Mouse (Mus musculus) limb, embryonic 12.5 days (tissue): ENCODE measurements around the gene Sox11. TPM values are rescaled to one million over a fixed set of nuclear protein-coding genes. Genes with fewer than 3 reads are reported as not detected.

ENCODE experiments used
- ATAC-seq: fragments of 200-750 bp; cut with Nextera tagmentation; 2 replicates; pipeline ENCODE4 v1.8.0; 2017; ENCODE audit warnings: low read depth, moderate TSS enrichment; ENCODE audit not compliant: insufficient number of reproducible peaks, insufficient read depth, low FRiP score, low TSS enrichment
- H3K27ac ChIP-seq: fragments of 300-500 bp; sonication (generic); 2 replicates; pipeline ENCODE4 v1.5.1; 2016; ENCODE audit warnings: mild to moderate bottlenecking, moderate library complexity
- H3K27me3 ChIP-seq: fragments of 300-500 bp; sonication (generic); 2 replicates; pipeline ENCODE4 v1.6.1; 2016; ENCODE audit warnings: mild to moderate bottlenecking, moderate library complexity
- H3K36me3 ChIP-seq: fragments of 300-500 bp; sonication (generic); 2 replicates; pipeline ENCODE4 v1.6.1; 2016; ENCODE audit warnings: mild to moderate bottlenecking, moderate library complexity
- H3K4me1 ChIP-seq: fragments of 300-500 bp; sonication (generic); replicated peaks from 2 replicates; pipeline ENCODE4 v1.6.1; 2016
- H3K4me2 ChIP-seq: fragments of 300-500 bp; sonication (generic); 2 replicates; pipeline ENCODE4 v1.6.1; 2016; ENCODE audit warnings: mild to moderate bottlenecking, moderate library complexity
- H3K4me3 ChIP-seq: fragments of 300-500 bp; sonication (generic); replicated peaks from 2 replicates; pipeline ENCODE4 v1.5.1; 2016; ENCODE audit warnings: mild to moderate bottlenecking
- H3K9ac ChIP-seq: fragments of 300-500 bp; sonication (generic); replicated peaks from 2 replicates; pipeline ENCODE4 v1.6.1; 2016; ENCODE audit warnings: mild to moderate bottlenecking, moderate library complexity
- H3K9me3 ChIP-seq: fragments of 300-500 bp; sonication (generic); 2 replicates; pipeline ENCODE4 v1.6.1; 2016; ENCODE audit warnings: mild to moderate bottlenecking, moderate library complexity
- WGBS: fragments of 180-500 bp; shearing (Covaris S2); methylation state at CpG from one replicate; pipeline ENCODE4 v1.1.7; 2016; 5-methylcytosine and 5-hydroxymethylcytosine counted together
- polyA plus RNA-seq: library from polyadenylated mRNA; unstranded; fragments of >200 nt; fragmentation: Nextera tagmentation; extraction: Ambion mirVana; gene quantifications from 2 replicates; pipeline ENCODE4 v1.2.1, GENCODE M21; 2016

Gene Sox11
- polyA plus RNA-seq: 246 and 273 TPM in 2 replicates

- Histone ChIP-seq H3K36me3 (peaks cover 8% of the 10 kb centered on the region; the same call in 1 of the 2 replicates), H3K27ac (peak within 1 kb of the TSS; percentile 100), H3K27me3 (no peaks in the 10 kb centered on the region), H3K4me3 (peak within 1 kb of the TSS; percentile 98), H3K9me3 (no peaks in the 10 kb centered on the region), H3K4me1 (peaks cover 23% of the 10 kb centered on the region), H3K9ac (peak within 1 kb of the TSS; percentile 100), H3K4me2 (peak within 1 kb of the TSS; percentile 79)
- WGBS: under 1% methylated on average over 88 of the region's 95 CpGs
- ATAC-seq: peak; percentile 56
Observed at GRCm38 (mm10) chr12:27341871-27342690, at the start of gene Sox11. Gene Sox11, minus strand, starts transcription at chr12:27342574.

GRCm38 (mm10) chr12:27391652-27392305 lies 49.4 kb upstream of the Sox11 start:
- H3K4me1 ChIP-seq: peaks cover 16% of the 10 kb centered on the region
- peak overlapping the region; percentile 59; the same call in 1 of the 2 replicates for H3K27ac ChIP-seq
- ATAC-seq: 0 out of 2 replicates have a peak, but pooled peaks have one; percentile 20
- no peaks in the 10 kb centered on the region for H3K36me3 ChIP-seq
- no peak overlapping the region for H3K4me3 ChIP-seq
- 22% methylated on average over 7 of the region's 7 CpGs for WGBS
- no peak overlapping the region for H3K9ac ChIP-seq
- H3K9me3 ChIP-seq: no peaks in the 10 kb centered on the region
- H3K4me2 ChIP-seq: no peak overlapping the region
- H3K27me3 ChIP-seq: no peaks in the 10 kb centered on the region

GRCm38 (mm10) chr12:27390439-27390838 lies 48.1 kb upstream of the Sox11 start:
- ATAC-seq: no peak
- Histone ChIP-seq H3K36me3 (no peaks in the 10 kb centered on the region), H3K4me2 (no peak overlapping the region), H3K27me3 (no peaks in the 10 kb centered on the region), H3K4me3 (no peak overlapping the region), H3K4me1 (peaks cover 21% of the 10 kb centered on the region), H3K9me3 (no peaks in the 10 kb centered on the region), H3K9ac (no peak overlapping the region), H3K27ac (no peak overlapping the region)
- 46% methylated on average over 3 of the region's 3 CpGs for WGBS

GRCm38 (mm10) chr12:27389429-27389828 lies 47.1 kb upstream of the Sox11 start:
- Histone ChIP-seq H3K9me3 (no peaks in the 10 kb centered on the region), H3K27ac (no peak overlapping the region), H3K36me3 (no peaks in the 10 kb centered on the region), H3K4me1 (peaks cover 29% of the 10 kb centered on the region), H3K9ac (no peak overlapping the region), H3K4me3 (no peak overlapping the region), H3K27me3 (no peaks in the 10 kb centered on the region), H3K4me2 (no peak overlapping the region)
- ATAC-seq: no peak

- no peak for ATAC-seq
- H3K4me2 ChIP-seq: no peak overlapping the region
- H3K36me3 ChIP-seq: no peaks in the 10 kb centered on the region
- no peaks in the 10 kb centered on the region for H3K9me3 ChIP-seq
- no peaks in the 10 kb centered on the region for H3K4me1 ChIP-seq
- H3K4me3 ChIP-seq: no peak overlapping the region
- no peak overlapping the region for H3K9ac ChIP-seq
- H3K27me3 ChIP-seq: no peaks in the 10 kb centered on the region
- WGBS: 71% methylated on average over 3 of the region's 3 CpGs
- H3K27ac ChIP-seq: no peak overlapping the region
Observed at GRCm38 (mm10) chr12:27372505-27372904, 30.1 kb upstream of the Sox11 start.

GRCm38 (mm10) chr12:27370756-27371155 lies 28.4 kb upstream of the Sox11 start:
- Histone ChIP-seq H3K9me3 (no peaks in the 10 kb centered on the region), H3K36me3 (no peaks in the 10 kb centered on the region), H3K4me3 (no peak overlapping the region), H3K9ac (no peak overlapping the region), H3K27ac (no peak overlapping the region), H3K4me2 (no peak overlapping the region), H3K4me1 (no peaks in the 10 kb centered on the region), H3K27me3 (no peaks in the 10 kb centered on the region)
- WGBS: 63% methylated on average over 2 of the region's 2 CpGs
- ATAC-seq: no peak

- H3K27ac ChIP-seq: no peak overlapping the region
- H3K36me3 ChIP-seq: no peaks in the 10 kb centered on the region
- H3K4me1 ChIP-seq: no peaks in the 10 kb centered on the region
- no peak overlapping the region for H3K4me3 ChIP-seq
- H3K9me3 ChIP-seq: no peaks in the 10 kb centered on the region
- WGBS: 18% methylated on average over 2 of the region's 2 CpGs
- no peak overlapping the region for H3K9ac ChIP-seq
- H3K4me2 ChIP-seq: no peak overlapping the region
- H3K27me3 ChIP-seq: no peaks in the 10 kb centered on the region
- ATAC-seq: no peak
Observed at GRCm38 (mm10) chr12:27367476-27367875, 25.1 kb upstream of the Sox11 start.

GRCm38 (mm10) chr12:27363840-27364640 lies 21.7 kb upstream of the Sox11 start:
- WGBS: 84% methylated on average over 16 of the region's 16 CpGs

GRCm38 (mm10) chr12:27357076-27357637 lies 14.8 kb upstream of the Sox11 start:
- Histone ChIP-seq H3K4me1 (peaks cover 12% of the 10 kb centered on the region), H3K27me3 (no peaks in the 10 kb centered on the region), H3K4me3 (no peak overlapping the region), H3K36me3 (no peaks in the 10 kb centered on the region), H3K9ac (0 out of 2 replicates have a peak overlapping the region, but pooled peaks have one; percentile 9), H3K27ac (no peak overlapping the region), H3K4me2 (no peak overlapping the region), H3K9me3 (no peaks in the 10 kb centered on the region)
- no peak for ATAC-seq
- WGBS: 21% methylated on average over 12 of the region's 12 CpGs

More at GRCm38 (mm10) chr12:27363840-27364640, 21.7 kb upstream of the Sox11 start:
- Histone ChIP-seq H3K4me1 (no peaks in the 10 kb centered on the region), H3K9me3 (no peaks in the 10 kb centered on the region), H3K4me2 (no peak overlapping the region), H3K4me3 (no peak overlapping the region), H3K36me3 (no peaks in the 10 kb centered on the region), H3K9ac (no peak overlapping the region), H3K27me3 (no peaks in the 10 kb centered on the region), H3K27ac (no peak overlapping the region)
- ATAC-seq: no peak

- Histone ChIP-seq H3K27me3 (no peaks in the 10 kb centered on the region), H3K36me3 (no peaks in the 10 kb centered on the region), H3K9me3 (no peaks in the 10 kb centered on the region), H3K9ac (no peak overlapping the region), H3K27ac (no peak overlapping the region), H3K4me1 (peaks cover 12% of the 10 kb centered on the region), H3K4me2 (no peak overlapping the region), H3K4me3 (no peak overlapping the region)
- 68% methylated on average over 5 of the region's 5 CpGs for WGBS
- ATAC-seq: no peak
Observed at GRCm38 (mm10) chr12:27356571-27356970, 14.2 kb upstream of the Sox11 start.
